Mouse (Mus musculus) kidney, adult 18-20 months (tissue): ENCODE data around the gene Uhrf1.

Experiments
- DNase-seq: peaks from one replicate; pipeline ENCODE4 v3.0.0; 2021

Uhrf1 gene

DNA sequence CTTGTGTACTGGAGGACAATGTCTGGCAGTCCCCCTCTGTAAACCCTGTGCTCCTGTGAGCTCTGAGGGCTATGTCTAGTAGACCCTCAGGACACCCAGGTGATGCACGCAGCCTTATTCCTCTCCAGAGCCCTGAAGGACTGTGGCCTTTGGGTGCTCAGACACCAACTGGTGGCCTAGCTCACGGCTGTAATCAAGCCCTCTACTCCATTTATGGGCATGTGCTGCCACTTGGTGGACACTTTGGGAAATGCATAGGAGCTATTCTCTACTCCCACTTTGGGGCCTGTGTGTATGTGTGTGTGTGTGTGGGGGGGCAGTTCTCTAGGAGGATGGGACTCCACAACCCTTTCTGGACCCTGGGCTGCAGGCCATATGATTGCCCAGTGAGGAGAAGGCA, 47.6 kb downstream of the Uhrf1 start:
- DNase-seq: peak; percentile 84

DNA sequence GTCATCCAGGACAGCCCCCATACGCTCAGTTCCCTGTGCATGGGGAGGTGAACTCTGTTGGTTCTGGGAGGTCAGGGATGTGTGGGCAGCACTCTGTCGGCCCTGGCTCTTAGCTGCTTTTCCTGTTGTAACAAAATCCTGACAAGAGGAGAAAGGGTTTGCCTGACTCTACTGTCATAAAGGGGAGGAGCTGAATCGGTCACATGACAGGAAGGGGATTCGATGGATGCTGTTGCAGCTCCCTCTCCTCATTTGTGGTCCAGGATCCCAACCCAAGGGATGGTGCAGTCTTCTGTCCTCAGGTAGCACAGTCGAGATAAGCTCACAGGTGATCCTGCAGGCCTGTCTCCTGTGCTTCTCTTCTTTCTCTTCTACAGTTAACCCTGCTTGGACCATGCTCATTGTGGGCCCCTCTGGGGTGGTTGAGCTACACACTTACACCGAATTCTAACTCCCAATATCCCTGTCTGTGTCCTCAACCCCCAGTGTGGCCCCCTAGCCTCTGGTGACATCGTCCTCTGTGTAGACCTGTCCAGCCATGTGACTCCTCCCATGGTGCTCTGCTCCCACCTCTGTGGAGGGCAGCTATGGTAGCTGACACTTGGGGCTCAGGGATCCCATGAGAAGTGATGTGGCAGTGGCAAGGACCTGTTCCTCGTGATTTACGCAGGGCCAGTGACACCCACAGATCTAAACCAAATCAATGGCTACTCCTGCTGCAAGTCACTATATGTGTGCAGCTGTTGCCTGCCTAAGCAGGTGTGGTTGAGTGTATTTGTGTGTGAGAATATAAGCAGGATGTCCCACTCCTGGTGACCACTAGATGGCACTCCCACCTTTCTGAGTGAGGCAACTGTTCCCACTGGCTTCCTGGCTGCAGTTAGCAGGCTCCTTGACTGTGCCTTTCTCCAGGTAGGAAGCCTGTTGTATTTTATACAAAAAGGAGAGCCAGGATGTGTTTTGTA, 54.1 kb downstream of the Uhrf1 start:
- DNase-seq: peak; percentile 73

DNA sequence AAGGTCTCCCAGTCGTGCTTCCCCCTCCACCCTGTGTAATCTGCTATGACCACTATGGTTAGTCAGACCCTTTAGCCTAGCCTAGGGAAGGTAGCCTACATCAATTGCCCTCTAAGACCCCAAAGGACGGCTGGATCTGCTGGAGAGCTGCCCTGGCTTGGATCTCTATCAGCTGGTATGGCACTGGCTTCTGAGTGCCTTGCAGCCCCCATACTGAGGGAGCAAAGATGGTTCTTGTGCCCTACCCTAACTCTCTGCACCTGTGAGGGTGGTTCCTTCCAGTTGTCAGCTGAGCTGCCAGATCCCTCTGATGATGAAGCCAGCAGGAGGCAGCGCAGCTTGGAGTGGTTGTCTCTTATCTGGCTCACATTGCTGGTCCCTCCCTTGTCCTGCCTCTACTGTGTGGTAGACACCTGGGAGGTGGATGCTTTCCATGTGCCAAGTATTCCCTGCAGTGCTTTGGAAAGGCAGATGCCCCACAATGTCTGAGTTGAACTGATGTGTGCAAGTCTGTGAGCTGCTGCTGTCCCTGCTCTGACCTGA, 56.1 kb downstream of the Uhrf1 start:
- no peak for DNase-seq

DNA sequence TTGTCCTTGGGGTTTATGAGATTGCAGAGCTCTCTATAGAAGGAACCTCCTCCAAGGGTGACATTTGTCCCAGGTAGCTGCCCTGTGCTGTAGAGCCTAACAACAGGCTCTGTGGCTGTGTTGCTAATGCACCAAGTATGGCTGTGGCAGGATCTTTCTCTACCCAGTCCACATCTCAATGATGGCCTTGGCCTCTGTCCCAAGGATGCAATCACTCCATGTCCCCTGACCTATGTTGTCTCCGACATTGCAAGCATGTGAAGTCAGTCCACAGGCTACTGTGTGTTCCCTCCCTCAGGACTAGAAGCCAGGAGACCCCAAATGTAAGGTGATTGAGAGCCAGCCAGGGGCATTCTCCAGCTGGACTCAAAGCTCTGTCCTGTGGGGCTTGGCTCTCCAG, 56.7 kb downstream of the Uhrf1 start:
- DNase-seq: no peak

DNA sequence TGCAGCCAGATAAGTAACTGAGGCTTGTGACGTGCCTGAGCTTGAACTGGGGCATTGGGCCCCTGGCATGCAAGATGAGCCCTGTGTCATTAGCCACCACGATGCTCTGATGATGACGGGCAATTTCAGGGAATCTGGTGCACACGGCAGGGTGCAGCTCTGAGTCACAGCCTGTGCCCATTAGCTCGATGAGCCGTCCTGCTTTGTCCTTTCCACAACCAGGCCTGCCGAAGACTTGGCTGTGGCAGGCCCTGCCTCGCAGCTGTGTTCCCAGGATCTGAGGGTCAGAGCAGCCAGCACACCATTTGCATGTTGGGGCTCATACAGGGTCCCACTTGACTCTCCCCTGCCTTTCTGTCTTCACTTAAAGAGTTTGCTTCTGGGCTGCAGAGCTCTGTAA, 57.3 kb downstream of the Uhrf1 start:
- no peak for DNase-seq

DNA sequence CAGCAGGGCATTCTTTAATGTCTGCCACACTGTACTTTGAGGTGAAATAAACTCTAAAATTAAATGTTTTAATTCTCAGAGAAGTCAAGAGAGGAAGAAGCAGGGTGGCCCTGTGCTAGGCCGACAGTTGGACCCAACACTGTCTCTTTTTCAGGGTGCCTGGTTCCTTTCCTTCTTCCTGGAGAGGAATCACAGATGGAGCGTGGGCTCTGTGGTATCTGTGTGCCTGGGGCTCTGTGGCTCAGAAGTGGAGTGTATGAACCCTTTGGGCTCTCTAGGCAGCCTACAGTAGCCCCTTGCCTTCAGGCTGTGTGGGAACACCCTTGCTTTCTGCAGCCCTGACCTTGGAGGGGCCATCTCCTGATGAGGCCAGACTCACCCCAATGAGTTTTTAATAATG, 58.4 kb downstream of the Uhrf1 start:
- DNase-seq: no peak

DNA sequence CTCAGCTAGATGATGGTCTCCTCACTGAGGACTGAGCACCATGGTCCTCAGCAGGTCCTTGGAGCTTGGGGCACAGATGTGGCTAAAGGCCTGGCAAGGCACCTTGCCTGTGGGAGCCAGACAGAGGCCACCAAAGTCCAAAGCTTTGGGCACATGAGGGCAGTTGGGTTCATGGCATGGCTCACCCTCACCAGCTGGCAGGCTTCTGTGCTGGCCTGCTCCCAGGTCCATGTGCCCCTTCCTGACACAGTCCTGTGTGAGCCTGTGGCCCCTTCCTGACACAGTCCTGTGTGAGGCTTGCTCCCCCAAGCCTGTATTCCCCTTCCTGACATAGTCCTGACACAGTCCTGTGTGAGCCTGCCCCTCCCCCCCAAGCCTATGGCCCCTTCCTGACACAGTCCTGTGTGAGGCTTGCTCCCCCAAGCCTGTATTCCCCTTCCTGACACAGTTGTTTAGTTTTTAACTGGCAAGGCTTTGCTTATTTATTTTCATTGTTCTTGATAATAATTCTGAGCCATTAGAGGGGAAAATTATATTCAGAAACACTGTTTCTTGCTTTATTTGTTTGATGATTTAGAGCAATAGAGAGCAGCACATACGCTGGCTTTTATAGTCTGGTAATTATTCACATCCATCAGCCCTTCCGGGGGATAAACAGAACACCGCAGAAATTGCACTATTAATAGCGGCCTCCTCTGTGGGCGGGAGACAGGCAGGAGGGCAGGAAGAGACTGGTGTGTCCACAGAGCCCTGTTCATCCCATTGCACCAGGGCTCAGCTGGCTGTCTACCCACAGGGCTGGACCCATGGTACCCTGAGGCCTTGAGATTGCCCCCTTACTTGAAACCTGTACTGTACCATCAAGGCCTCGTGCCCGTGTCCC, 62.9 kb downstream of the Uhrf1 start:
- DNase-seq: no peak

DNA sequence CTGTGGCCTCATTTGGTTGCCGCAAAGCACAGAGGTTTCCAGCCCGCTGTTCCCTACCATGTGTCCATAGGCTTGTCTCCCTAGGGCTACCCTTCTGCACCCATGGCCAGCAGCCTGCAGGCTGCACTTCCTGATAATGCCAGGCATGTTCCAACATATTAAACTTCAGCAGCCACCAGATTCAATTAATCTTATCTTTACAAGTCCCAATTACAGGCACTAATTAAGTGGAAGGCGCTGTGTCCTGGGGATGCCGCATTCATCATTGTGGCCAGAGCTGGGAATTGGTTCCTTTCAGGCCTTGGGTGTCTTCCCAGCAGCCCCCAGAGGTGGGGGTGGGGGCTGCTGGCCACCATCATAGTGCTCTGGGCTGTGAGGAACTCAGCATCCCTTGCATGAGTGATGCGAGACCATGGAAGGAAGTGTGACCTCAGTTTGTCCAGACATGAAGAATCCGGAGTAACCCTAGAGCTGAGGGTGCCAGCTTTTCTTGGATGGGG, 65.2 kb downstream of the Uhrf1 start:
- no peak for DNase-seq

DNA sequence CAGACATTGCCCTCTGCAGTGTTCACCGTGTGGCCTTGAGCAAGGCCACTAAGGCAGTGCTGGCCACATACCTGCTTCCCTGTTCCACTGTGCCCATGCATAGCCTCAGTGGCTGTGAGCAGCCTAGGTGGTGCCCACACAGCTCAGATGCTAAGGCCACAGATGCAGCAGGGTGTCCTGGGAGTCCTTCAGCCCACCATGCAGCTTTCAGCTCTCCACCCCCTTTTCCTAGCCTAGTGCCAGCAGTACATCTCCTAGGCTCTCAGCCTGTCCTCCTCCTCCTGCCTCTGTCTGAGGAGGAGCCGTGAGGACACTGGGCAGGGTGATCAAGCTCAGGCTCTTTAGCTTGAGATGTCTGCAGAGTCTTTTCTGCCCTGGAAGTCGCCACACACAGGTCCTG, 67.0 kb downstream of the Uhrf1 start:
- no peak for DNase-seq

DNA sequence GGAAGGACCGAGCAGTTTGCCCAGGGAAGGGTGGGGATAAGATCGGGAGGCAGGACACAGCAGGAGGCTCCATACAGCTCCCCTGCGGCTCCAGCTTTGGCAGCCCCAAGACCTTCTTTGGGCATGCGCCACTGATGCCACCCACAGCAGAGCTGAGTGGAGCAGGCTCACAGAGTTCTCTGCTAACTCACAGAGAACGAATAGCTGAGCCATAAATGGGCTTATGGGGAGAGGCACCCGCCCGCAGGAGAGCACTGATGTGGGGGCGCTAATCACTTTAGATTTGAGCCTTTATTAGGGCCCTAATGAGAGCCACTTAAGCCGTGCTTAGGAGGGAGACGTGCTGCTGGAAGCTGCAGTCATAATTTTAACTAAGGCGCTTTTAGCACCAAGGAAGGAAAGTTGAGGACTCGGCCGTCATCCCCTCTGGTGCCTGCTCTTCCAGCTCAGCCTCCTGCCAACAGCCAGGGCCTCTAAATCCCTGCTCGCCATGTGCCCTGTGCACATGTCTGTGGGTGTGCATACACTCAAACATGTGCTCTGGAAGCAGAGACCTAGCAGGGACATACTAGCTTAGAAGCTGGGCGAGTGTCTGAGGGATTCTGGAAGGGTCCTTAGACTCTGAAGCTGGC, 68.0 kb downstream of the Uhrf1 start:
- no peak for DNase-seq

DNA sequence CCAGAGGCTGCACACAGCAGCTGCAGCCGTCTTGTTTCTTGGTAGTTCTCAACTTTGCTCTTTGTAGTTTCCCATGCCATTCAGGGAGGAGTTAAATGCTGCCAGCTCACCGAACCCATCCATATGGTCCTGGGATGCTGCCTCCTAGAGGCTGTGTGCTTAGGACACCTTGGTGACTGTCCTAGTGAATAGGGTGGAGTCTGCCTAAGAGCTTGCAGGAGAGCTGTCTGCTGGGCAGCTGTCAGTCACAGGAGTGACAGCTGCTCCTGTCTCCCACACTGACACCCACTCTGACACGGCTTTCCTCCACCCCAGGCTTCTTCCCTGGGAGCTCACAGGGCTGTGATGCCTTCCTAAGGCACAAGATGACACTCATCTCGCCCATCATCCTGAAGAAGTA, 69.0 kb downstream of the Uhrf1 start:
- no peak for DNase-seq
